Mouse (Mus musculus) spleen, postnatal 10 days (tissue): ENCODE results near the gene Fn1.

ENCODE experiments used
- DNase-seq, 2 experiments: peaks; one replicate each; pipeline ENCODE4 v3.0.0; 2021 to 2022; ENCODE audit warnings: low spot score in 2 of 2

Gene Fn1

DNA sequence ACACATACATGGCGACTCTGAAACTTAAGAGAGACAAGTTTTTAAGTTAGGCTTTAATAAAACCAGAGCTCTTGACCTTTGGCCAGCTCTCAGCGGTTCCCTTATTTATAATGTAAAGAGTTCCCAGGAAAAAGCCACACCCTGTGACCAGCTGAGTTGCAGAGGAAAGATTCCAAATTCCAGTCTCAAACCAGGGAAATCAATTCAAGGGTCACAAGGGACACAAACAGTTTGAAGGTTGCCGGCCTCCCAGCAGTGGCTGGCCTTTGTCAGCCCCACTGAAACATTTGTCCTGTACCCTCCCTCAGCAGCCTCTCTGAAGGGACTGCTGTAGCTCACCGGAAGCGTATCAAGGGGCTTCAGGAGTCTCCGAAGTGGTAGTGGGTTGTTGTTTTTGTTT, 2.3 kb downstream of the Fn1 start:
- no peak for DNase-seq

DNA sequence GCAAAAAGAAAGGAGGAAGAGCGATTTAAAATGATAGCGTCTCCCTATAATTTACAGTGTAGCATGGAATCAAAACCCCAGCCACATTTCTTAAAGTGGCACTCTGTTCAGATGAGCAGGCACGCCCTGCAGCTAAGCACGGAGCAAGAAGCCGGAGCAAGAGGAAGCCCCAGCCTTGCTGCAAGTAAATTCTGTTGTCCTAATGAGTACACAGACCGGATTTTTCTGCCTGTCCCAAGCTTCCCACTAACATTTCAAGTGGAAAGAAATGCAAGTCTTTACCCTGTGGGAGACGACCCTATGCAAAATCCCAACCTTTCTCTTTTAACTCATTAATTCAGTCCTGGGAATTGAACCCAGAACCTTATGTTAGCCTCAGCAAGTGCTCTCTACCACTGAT, 4.8 kb downstream of the Fn1 start:
- no peak for DNase-seq

DNA sequence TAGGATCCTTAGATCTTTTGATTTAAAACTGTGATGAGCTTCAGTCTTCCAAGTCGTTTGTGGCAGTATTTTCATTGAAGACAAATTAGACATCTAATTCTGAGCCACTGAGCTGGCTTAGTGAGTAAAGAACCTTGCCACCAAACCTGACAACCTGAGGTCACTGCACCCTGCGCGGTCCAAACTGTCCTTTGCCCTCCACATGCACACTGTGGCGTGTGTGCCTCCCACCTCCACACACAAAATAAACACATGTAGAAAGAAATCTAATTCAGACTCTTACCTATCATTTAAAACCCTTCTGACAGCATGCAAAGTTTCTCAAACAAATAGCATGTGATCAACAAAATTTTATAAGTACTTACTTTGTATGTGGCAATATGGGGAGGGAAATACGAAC, 6.2 kb downstream of the Fn1 start:
- DNase-seq: no peak

DNA sequence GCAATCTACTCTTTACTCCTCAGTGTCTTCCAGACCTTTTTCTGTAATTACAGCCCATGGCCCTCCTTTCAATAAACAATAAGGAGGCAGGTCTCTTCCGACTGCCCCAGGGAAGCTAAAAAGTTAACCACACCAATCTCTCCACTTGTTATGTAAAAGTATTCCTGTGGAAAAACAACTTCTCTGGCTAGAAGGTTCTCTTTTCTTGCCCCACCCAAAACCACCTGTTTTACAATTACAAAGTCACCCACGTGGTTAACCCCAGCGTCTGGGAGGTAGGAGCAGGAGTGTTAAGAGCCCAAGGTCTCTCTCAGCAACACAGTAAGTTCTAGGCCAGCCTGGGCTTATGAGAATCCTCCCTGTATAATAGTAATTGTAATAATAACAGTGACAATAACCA, 7.0 kb downstream of the Fn1 start:
- no peak for DNase-seq

DNA sequence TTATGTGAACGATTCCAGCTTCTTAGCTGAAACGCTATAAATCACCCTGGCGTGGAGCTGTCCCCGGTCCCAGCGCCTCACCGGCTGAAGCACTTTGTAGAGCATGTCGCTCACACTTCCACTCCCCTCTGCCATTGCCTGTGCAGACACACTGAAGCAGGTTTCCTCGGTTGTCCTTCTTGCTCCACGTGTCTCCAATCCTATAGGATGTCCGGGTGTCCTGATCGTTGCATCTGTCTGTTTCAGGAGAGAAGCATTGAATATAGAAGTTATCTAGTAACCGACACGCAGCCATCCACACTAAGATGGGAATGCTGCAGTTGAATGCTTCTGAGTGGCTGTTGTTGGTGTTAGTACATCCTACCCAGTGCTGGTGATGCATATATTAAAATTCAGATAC, 7.5 kb downstream of the Fn1 start:
- no peak for DNase-seq

DNA sequence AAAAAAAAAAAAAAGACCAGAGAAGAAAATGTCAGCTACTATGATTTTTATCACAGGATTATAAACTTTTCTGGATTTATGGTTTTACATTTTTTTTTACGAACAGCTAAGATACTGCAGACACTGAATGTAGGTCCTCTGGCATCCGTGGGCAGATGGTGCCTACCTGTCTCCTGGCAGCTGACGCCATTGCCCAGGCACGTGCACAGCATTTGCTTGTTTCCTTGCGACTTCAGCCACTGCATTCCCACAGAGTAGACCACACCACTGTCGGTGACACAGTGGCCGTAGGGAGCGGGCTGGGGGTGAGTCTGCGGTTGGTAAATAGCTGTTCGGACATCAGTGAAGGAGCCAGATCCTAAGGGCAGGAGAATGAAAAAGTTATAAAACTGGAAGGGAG, 10.2 kb downstream of the Fn1 start:
- DNase-seq: no peak

DNA sequence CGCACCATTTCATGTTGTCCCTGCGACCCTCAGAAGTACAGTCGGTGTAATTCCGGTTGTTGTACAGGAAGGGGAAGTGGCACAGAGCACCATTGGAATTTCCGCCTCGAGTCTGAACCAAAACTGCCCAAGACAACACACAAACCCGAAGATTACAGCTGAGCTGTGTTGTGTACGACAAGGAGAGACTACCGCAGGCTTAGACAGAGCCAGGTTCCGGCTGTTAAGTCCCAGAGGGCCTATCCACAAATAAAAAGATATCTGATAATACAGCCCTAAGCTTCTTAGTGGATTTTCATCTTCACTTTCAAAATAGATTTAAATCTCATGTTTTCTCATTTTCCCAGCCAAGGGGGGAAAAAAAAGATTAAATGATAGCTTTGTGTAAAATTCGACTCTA, 11.8 kb downstream of the Fn1 start:
- DNase-seq: no peak

DNA sequence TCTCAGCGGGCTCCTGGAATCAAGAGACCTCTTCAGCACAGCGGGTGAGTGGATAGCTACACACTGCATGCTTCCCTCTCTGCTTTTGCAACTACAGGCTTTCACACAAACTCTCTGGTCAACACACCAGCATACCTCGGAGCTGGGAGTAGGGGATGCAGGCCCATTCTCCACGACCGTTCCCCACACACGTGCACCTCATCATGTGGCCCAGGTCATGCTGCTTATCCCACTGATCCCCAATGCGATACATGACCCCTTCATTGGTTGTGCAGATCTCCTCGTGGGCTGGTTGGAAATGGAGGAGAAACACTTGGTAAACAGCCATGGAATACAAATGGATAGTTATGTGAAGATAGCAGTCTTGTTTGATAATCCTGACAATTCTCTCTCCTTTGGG, 12.8 kb downstream of the Fn1 start:
- DNase-seq: no peak

DNA sequence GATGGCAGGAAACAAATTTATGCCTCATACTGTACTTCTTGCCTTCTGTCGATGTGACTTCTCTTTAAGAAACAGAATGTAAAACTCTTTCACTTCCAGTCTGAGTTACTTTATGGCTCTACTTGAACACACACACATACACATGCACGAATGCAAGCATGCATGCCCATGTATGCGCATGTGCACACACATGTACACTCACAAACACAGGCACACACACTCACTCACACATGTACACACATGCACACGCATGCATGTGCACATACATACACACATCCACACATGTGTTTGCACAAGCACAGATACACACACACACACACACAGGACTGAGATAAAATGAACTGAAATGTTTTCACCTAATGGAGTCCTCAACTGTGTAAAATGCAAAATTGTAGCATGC, 16.3 kb downstream of the Fn1 start:
- DNase-seq: no peak

DNA sequence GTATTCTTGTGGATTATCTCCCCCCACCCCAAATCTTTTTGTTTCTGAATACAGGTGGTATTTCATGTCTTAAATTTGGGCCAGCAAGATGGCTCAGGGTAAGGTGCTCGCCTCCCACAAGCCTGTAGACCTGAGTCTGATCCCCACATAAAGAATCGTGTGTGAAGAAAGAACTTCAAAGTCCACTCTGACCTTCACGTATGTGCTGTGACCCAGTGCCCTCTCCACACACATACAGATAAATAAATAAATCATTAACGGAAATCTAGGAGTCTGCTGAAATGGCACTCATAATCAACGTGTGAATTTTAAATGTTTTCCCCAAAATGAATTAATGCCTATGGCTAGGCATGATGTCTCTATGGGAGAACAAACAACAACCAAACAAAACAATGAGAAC, 16.9 kb downstream of the Fn1 start:
- no peak for DNase-seq

DNA sequence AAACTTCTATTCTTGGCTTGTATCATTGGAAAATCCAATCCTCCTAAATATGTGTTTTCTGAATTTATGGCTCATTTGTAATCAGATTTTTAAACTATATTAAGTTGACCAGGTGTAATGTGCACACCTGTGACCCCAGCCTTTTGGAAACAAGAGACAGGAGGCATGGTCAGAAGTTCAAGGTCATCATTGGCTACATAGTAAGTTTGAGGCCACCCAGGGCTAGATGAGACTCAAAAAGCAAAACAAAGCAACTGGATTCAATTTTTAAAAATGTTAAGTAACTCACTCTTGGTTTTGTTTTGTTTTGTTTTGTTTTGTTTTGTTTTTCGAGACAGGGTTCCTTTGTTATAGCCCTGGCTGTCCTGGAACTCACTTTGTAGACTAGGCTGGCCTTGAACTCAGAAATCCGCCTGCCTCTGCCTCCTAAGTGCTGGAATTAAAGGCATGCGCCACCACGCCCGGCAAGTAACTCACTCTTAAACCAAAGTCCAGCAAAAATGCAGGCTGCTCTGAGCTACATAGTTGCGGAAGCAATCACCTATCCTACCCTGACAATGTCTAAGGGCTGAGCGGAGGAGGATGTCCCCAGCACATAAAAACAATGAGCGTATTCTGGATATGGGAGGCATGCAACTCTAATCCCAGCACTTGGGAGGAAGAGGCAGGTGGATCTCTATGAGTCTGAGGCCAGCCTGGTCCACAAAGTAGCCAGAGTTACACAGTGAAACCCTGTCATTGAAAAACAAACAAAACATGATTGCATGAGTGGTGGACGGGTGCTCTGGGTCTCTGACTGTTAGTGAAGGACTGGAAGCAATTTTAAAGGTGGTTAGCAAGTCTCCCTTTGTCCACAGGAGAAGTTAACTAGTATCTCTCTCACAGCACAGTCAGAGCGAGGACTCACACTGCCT, 17.6 kb downstream of the Fn1 start:
- DNase-seq: no peak

DNA sequence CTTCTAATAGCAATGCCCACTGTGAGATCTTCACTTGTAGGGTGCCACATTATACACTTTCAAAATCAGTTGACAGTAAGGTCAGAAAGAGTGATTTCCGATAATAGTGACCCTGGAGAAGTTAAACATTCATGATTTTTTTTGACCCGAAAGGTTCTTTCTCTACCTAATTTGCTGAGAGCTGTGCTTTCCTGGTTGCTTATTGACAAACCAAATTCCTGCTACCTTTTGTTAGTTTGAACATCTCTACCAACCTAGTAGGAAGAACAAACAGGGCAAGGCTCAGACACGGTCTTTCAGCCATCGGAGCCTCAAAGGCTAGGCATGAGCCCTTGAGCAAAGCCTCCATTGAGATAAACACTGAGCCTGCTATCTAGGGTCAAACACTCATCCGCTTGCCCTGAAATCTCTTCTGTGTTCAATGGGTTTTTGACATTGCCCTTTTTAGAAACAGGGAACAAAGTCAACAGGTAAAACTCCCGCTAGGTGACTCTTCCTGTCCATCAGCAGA, 18.5 kb downstream of the Fn1 start:
- DNase-seq: no peak

DNA sequence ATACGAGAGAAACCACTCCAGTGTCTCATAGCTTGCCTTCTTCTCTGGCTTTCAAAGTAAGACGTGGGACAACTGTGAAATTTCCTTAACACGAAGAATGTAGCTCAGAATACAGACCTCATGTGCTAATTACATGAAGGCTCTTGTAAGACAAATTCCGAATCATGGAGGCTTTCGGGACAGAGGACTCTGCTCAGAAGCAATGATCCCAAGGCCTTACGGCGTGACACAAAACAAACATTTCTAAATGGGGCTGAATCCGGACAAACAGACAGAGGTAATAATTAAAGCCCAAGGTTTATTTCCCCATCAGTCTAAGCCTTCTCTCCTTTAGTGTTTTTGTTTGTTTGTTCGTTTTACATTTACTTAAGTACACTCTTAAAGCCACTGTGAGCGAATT, 20.6 kb downstream of the Fn1 start:
- no peak for DNase-seq

DNA sequence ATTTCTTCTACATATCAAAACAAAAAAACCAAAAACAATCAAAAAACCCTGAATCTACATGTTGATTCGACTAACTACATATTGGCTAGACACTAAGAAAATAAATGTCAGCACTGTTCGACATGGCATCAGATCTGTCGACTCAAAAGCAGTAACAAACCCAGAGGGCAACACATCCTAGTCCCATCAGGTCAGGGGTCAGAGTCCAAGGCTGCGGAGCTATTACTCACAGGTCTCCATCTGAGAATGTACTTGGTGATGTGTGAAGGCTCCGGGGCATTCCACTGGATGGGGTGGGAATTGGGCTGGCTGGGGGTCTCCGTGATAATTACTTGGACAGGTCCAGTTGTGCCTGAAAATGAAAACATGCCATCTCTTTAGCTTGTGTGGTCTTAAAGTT, 21.2 kb downstream of the Fn1 start:
- no peak for DNase-seq

DNA sequence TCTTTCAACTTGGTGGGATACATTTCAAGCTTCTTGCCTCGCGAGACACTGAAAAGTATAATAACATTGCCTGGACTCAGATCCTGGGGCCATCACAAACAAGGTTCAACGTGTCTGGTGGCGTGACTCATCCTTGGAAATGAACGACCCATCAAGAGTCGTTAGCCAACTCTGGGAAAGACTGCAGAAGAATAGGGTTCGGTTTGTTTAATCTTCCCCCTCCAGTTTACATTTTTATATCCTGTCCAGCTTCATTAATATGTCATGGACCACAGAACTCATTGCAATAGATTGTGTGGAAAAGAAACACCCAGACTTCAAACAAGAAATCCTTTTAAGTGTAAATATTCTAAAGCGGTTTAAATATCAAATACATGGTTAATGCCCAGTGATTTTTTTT, 22.8 kb downstream of the Fn1 start:
- DNase-seq: no peak

DNA sequence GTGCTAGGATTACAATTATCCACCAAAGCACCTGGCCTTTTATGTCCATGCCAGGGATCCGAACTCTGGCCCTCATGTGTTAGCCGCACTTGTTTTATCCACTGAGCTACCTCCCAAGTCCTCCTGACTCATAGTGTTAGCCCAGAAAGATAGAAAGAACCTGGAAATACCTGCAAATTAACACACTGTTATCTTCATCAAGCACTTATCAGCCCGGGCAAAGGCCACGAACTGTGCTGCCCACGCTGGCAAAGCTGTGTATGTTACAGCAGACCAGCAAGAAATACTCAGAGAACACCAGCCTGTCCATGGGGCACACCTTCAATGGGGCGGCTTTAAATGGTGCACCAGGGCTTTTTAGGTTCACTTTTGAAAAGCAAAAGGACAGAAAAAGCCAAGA, 29.4 kb downstream of the Fn1 start:
- DNase-seq: no peak

DNA sequence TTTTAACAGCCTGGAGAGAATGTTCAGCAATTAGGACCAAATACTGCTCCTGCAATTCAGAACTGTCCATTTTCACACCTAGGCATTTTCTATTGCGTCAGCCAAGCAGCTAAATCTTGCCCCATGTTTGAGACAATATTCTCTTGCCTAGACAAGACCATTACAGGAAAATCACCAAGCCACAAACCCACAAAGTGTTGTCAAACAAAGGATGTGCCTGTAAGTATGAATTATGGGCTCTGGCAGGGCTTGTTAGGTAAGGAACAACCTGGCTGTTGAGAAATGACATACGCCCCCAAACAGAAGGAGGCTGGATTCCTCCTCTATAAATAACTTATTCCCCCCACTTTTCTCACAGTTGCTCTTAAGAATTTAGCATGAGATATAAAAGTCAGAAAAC, 31.5 kb downstream of the Fn1 start:
- no peak for DNase-seq

DNA sequence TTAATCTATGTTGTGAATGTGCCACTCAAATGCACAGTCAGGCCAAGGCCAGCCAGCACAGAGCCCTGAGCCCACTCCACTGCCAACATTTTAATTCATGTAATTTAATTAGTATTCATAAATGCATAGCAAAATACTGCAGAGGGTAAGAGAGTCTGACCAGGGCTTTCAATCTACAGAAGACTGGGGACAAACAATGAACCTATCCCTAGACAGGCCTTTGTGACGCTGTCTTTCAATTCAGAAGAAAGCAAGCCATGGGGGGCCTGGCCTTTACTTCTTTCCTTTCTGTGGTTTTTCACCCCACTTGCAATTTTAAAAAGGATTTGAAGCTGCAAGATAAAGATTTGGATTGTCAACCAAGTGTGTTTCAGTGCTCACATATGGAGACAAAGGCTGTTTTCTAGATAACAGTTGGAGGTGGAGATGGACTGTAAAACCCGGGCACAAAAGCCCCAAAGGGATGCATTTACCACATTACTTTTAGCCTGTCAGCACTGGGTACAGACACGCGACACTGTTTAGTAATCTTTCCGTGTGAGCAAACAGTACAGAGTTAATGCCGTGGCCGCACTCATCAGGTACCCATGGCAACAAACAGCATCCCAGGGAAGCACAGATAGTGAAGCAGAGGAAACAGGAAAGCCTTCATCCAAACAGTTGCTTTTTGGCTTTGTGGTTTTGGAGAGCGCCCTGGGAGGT, 38.3 kb downstream of the Fn1 start:
- DNase-seq: no peak

DNA sequence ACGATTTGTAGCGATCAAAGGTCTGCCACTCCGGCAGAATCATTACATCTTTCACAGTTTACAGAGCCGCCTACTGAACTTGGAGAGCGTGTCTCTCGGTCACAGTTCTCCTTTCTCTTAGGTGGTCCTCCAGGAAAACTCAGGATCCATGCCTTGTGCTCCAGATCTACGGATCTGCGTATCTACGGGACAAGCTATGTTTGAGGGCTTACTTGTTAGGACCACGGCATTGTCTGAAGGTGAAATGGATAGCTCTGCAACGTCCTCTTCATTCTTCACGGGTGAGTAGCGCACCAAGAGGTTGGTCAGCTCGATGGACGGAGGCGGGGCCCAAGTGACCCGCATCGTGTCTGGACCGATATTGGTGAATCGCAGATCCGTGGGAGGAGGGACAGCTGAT, 40.7 kb downstream of the Fn1 start:
- DNase-seq: no peak

DNA sequence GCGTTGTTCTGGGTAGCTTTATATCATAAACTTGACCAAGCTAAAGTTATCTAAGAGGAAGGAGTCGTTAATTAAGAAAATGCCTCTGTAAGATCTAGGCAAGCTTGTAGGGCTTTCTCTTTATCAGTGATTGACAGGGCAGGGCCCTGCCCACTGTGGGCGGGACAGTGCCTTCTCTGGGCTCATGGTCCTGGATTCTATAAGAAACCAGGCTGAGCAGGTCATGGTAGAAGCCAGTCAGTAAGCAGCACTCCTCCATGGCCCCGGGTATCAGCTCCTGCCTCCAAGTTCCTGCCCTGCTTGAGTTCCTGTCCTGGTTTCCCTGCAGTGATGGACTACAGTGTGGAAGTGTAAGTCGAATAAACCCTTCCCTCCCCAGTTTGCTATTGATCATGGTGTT, 43.1 kb downstream of the Fn1 start:
- no peak for DNase-seq

DNA sequence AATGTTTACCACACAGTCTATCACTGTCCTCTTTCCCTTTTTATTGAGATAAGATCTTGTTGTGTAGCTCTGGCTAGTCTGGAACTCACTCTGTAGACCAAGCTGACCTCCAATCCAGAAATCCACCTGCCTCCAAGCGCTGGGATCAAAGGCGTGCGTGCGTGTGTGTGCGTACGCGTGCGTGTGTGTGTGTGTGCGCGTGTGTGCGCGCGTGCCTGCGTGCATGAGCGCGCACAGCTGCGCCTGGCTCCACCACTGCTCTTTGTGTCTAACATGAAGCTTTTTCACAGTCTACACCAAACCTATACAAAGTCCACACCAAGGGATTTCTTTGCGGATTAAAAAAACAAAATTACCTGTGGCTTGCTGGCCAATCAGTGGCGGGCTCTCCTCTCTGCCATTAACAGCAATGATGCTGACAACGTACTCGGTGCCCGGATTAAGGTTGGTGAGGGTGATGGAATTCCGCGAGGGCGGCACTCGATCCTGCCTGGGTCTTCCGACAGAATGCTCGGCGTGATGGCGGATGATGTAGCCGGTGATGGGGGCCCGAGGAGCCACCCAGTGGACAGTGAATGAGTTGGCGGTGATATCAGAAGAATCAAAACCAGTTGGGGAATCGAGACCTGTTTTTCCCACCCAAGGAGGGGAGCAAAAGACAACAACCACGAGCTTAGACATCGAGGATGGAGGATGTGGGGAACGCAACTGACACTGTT, 43.8 kb downstream of the Fn1 start:
- DNase-seq: no peak

DNA sequence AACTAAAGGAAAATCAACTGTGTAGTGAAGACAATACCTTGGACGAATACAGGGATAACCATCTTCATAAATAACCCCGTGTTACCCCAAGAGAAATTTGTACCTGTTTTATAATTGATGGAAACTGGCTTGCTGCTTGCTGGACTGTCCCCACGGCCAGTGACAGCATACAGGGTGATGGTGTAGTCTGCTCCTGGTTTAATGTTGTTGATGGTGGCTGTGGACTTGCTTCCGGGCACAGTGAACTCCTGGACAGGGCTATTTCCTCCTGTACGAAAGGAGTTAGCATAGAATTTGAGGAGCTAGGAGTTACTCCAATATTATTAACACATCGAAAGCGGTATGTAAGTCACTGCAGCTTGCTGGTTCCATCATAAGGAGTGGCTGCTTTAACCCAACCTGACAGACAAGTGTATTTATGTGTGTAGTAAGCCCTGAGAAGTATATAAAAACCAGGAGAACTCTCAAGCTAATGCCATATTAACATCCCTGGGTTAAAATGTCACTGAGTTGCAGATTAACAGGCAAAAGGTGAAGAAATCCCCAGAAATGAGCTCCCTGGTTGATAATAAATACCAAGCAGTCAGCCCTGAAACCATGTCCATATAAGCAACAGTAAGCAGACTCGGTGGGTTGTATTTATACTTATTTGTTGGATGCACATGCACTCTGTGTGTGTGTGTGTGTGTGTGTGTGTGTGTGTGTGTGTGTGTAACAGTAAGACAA, 46.2 kb downstream of the Fn1 start:
- no peak for DNase-seq
